Mouse (Mus musculus) thymus, adult 2 months (tissue): ENCODE measurements around the gene Fbxo47. TPM values are rescaled to one million over a fixed set of nuclear protein-coding genes. Genes with fewer than 3 reads are reported as not detected.

Experiments used
- DNase-seq: peaks from one replicate; pipeline ENCODE4 v3.0.0; 2021
- H3K27ac ChIP-seq: fragments of 200-500 bp; 2 replicates; pipeline ENCODE4 v1.5.1; 2012; ENCODE audit warnings: low read length, control low read depth; ENCODE audit not compliant: control insufficient read depth, insufficient read depth
- H3K27me3 ChIP-seq: fragments of 200-500 bp; 2 replicates; pipeline ENCODE4 v1.6.1; 2012; ENCODE audit warnings: mild to moderate bottlenecking, low read length, moderate library complexity, mixed read lengths; ENCODE audit not compliant: control insufficient read depth, insufficient read depth
- H3K36me3 ChIP-seq: fragments of 200-500 bp; 2 replicates; pipeline ENCODE4 v1.6.1; 2012; ENCODE audit warnings: mild to moderate bottlenecking, low read length, moderate library complexity; ENCODE audit not compliant: control insufficient read depth, insufficient read depth
- H3K4me1 ChIP-seq: fragments of 200-500 bp; replicated peaks from 2 replicates; pipeline ENCODE4 v1.6.1; 2012; ENCODE audit warnings: low read length; ENCODE audit not compliant: control insufficient read depth, insufficient read depth
- H3K4me3 ChIP-seq: fragments of 200-500 bp; 2 replicates; pipeline ENCODE4 v1.5.1; 2012; ENCODE audit warnings: mild to moderate bottlenecking, low read length, control low read depth, moderate library complexity; ENCODE audit not compliant: control insufficient read depth, insufficient read depth
- CTCF ChIP-seq: fragments of 200-500 bp; IDR thresholded peaks from 2 replicates; pipeline ENCODE4 v1.5.1; 2012; ENCODE audit warnings: mild to moderate bottlenecking, control low read depth, low read length, moderate library complexity, borderline replicate concordance; ENCODE audit not compliant: control insufficient read depth, poor library complexity, insufficient read depth; ENCODE audit errors: extremely low read depth
- POLR2A ChIP-seq: fragments of 200-500 bp; IDR thresholded peaks from 2 replicates; pipeline ENCODE4 v1.6.1; 2012; ENCODE audit warnings: mild to moderate bottlenecking, low read length, control low read depth, moderate library complexity; ENCODE audit not compliant: control insufficient read depth, poor library complexity, insufficient read depth; ENCODE audit errors: extremely low read depth
- WGBS: fragments of 180-500 bp; shearing (Covaris S2); methylation state at CpG from one replicate; pipeline ENCODE4 v1.1.7; 2018; 5-methylcytosine and 5-hydroxymethylcytosine counted together
- polyA plus RNA-seq: library from polyadenylated mRNA; depleted of rRNA; stranded (reverse); fragments of >200 nt; gene quantifications from 2 replicates; pipeline ENCODE4 v1.2.3, GENCODE M21; 2012; rRNA removed

Fbxo47 gene
- 0.19 and 0.28 TPM in 2 replicates for polyA plus RNA-seq

GRCm38 (mm10) chr11:97883918-97884600 lies at the start of gene Fbxo47:
Fbxo47 (minus strand) TSS chr11:97884154.
- Histone ChIP-seq H3K27ac (peak within 1 kb of the TSS; percentile 78), H3K4me1 (no peaks in the 10 kb centered on the region; the same call in 1 of the 2 replicates), H3K27me3 (no peaks in the 10 kb centered on the region), H3K36me3 (no peaks in the 10 kb centered on the region), H3K4me3 (peak within 1 kb of the TSS; percentile 85)
- WGBS = under 1% methylated on average over 37 of the region's 37 CpGs
- no peak for TF ChIP-seq POLR2A
- peak; percentile 67 for TF ChIP-seq CTCF
- DNase-seq = peak; percentile 97

- DNase-seq = no peak
Observed at GRCm38 (mm10) chr11:97933553-97933952, 49.6 kb upstream of the Fbxo47 start.

GRCm38 (mm10) chr11:97928905-97929304 lies 45.0 kb upstream of the Fbxo47 start:
- TF ChIP-seq CTCF (no peak), POLR2A (no peak)
- Histone ChIP-seq H3K4me3 (no peak overlapping the region), H3K27me3 (no peaks in the 10 kb centered on the region), H3K27ac (no peak overlapping the region), H3K36me3 (peaks cover 8% of the 10 kb centered on the region), H3K4me1 (no peaks in the 10 kb centered on the region)
- 98% methylated on average over 4 of the region's 4 CpGs for WGBS
- no peak for DNase-seq

More at GRCm38 (mm10) chr11:97933553-97933952, 49.6 kb upstream of the Fbxo47 start:
- 97% methylated on average over 1 of the region's 1 CpGs for WGBS
- TF ChIP-seq POLR2A = no peak
- TF ChIP-seq CTCF = no peak
- H3K4me3 ChIP-seq = no peak overlapping the region
- H3K27me3 ChIP-seq = no peaks in the 10 kb centered on the region
- H3K27ac ChIP-seq = no peak overlapping the region
- H3K36me3 ChIP-seq = 0 out of 2 replicates have a peak, but pooled peaks cover 6% of the 10 kb centered on the region
- no peaks in the 10 kb centered on the region for H3K4me1 ChIP-seq

GRCm38 (mm10) chr11:97924217-97924616 lies 40.3 kb upstream of the Fbxo47 start:
- H3K4me3 ChIP-seq = no peak overlapping the region
- DNase-seq = no peak
- H3K36me3 ChIP-seq = peaks cover 11% of the 10 kb centered on the region
- 93% methylated on average over 10 of the region's 10 CpGs for WGBS
- H3K4me1 ChIP-seq = no peaks in the 10 kb centered on the region
- TF ChIP-seq POLR2A (no peak), CTCF (no peak)
- no peak overlapping the region for H3K27ac ChIP-seq
- H3K27me3 ChIP-seq = no peaks in the 10 kb centered on the region

- TF ChIP-seq CTCF (no peak), POLR2A (no peak)
- Histone ChIP-seq H3K27ac (no peak overlapping the region), H3K27me3 (no peaks in the 10 kb centered on the region), H3K4me3 (no peak overlapping the region), H3K4me1 (no peaks in the 10 kb centered on the region), H3K36me3 (peaks cover 11% of the 10 kb centered on the region)
- DNase-seq = no peak
- 91% methylated on average over 9 of the region's 9 CpGs for WGBS
Observed at GRCm38 (mm10) chr11:97923639-97924038, 39.7 kb upstream of the Fbxo47 start.

- Histone ChIP-seq H3K36me3 (no peaks in the 10 kb centered on the region), H3K27ac (no peak overlapping the region), H3K4me1 (no peaks in the 10 kb centered on the region), H3K4me3 (no peak overlapping the region), H3K27me3 (no peaks in the 10 kb centered on the region)
- DNase-seq = no peak
- TF ChIP-seq POLR2A (no peak), CTCF (no peak)
- 94% methylated on average over 6 of the region's 6 CpGs for WGBS
Observed at GRCm38 (mm10) chr11:97915974-97916503, 32.1 kb upstream of the Fbxo47 start.
